Mouse (Mus musculus) brain, embryonic 14.5 days (tissue): ENCODE data around the gene Ap5s1. TPM values are rescaled to one million over a fixed set of nuclear protein-coding genes. Genes with fewer than 3 reads are reported as not detected.
A peak's percentile ranks its signal among the peaks of the same experiment; 100 is the strongest.

Experiments
- DNase-seq: peaks from one replicate; pipeline ENCODE4 v3.0.0-alpha.2; 2011; ENCODE audit warnings: low read depth
- CTCF ChIP-seq: fragments of 200-500 bp; IDR thresholded peaks from 2 replicates; pipeline ENCODE4 v1.5.1; 2012; ENCODE audit warnings: inconsistent platforms, mild to moderate bottlenecking, moderate library complexity, borderline replicate concordance; ENCODE audit not compliant: insufficient read depth, insufficient read length; ENCODE audit errors: extremely low read depth
- POLR2A ChIP-seq: fragments of 200-500 bp; IDR thresholded peaks from 2 replicates; pipeline ENCODE4 v1.6.1; 2012; ENCODE audit warnings: mild to moderate bottlenecking, inconsistent platforms, borderline replicate concordance; ENCODE audit not compliant: poor library complexity, insufficient read depth, insufficient read length, severe bottlenecking; ENCODE audit errors: extremely low read depth
- polyA plus RNA-seq: library from polyadenylated mRNA; depleted of rRNA; stranded (reverse); fragments of >200 nt; gene quantifications from 2 replicates; pipeline ENCODE4 v1.2.3, GENCODE M21; 2012

Ap5s1 gene
- polyA plus RNA-seq, 1 experiment, result 34.9 TPM

- no peak for DNase-seq
- no peak for TF ChIP-seq CTCF
- no peak for TF ChIP-seq POLR2A
These were observed 18.6 kb upstream of the Ap5s1 start for GRCm38 (mm10) chr2:131188311-131188710.

- DNase-seq, result peak; percentile 32
- TF ChIP-seq POLR2A, result no peak
- no peak for TF ChIP-seq CTCF
These were observed 17.2 kb upstream of the Ap5s1 start for GRCm38 (mm10) chr2:131189521-131190309.

- no peak for TF ChIP-seq CTCF
- no peak for TF ChIP-seq POLR2A
- DNase-seq, result peak; percentile 88
These were observed 16.4 kb upstream of the Ap5s1 start for GRCm38 (mm10) chr2:131190344-131191004.

- DNase-seq, result no peak
- TF ChIP-seq POLR2A (no peak), CTCF (no peak)
These were observed 15.9 kb upstream of the Ap5s1 start for GRCm38 (mm10) chr2:131191005-131191390.

- TF ChIP-seq CTCF (no peak), POLR2A (no peak)
- DNase-seq, result no peak
These were observed 10.1 kb upstream of the Ap5s1 start for GRCm38 (mm10) chr2:131196606-131197316.

- DNase-seq, result no peak
- TF ChIP-seq POLR2A (no peak), CTCF (no peak)
These were observed 6.2 kb upstream of the Ap5s1 start for GRCm38 (mm10) chr2:131200710-131201109.

GRCm38 (mm10) chr2:131201262-131201661, 5.6 kb upstream of the Ap5s1 start:
- TF ChIP-seq POLR2A, result no peak
- no peak for TF ChIP-seq CTCF
- no peak for DNase-seq

- DNase-seq, result no peak
- TF ChIP-seq POLR2A (no peak), CTCF (no peak)
These were observed 3.0 kb upstream of the Ap5s1 start for GRCm38 (mm10) chr2:131203816-131204409.

- peak; percentile 67 for DNase-seq
- TF ChIP-seq POLR2A (no peak), CTCF (no peak)
These were observed 2.4 kb upstream of the Ap5s1 start for GRCm38 (mm10) chr2:131204410-131204981.

- no peak for TF ChIP-seq CTCF
- TF ChIP-seq POLR2A, result no peak
- DNase-seq, result no peak
These were observed 1.2 kb upstream of the Ap5s1 start for GRCm38 (mm10) chr2:131205521-131206182.
